Mouse (Mus musculus): Measurements from ENCODE around the gene Fbp2.

Fbp2 gene

GRCm38 (mm10) chr13:62857941-62858915 is at the start of gene Fbp2:
Gene Fbp2, minus strand, starts transcription at chr13:62858422.
- peak; percentile 81 to 83 for DNase-seq

GRCm38 (mm10) chr13:62907527-62908162 is 49.4 kb upstream of the Fbp2 start:
- DNase-seq = peak in 1 of 2 experiments; percentile 13

GRCm38 (mm10) chr13:62901139-62901538 is 42.9 kb upstream of the Fbp2 start:
- no peak for DNase-seq

- DNase-seq = no peak
Observed at GRCm38 (mm10) chr13:62897927-62898646, 39.9 kb upstream of the Fbp2 start.

GRCm38 (mm10) chr13:62893044-62893842 is 35.0 kb upstream of the Fbp2 start:
- peak; percentile 82 for DNase-seq

- DNase-seq = no peak
Observed at GRCm38 (mm10) chr13:62889311-62889710, 31.1 kb upstream of the Fbp2 start.

GRCm38 (mm10) chr13:62887712-62888441 is 29.7 kb upstream of the Fbp2 start, which contains the start of gene Fbp1:
Gene Fbp1, minus strand, starts transcription at chr13:62888282.
- peak; percentile 86 to 90 for DNase-seq

- no peak for DNase-seq
Observed at GRCm38 (mm10) chr13:62884536-62884935, 26.3 kb upstream of the Fbp2 start.

GRCm38 (mm10) chr13:62883925-62884324 is 25.7 kb upstream of the Fbp2 start:
- no peak for DNase-seq

- DNase-seq = peak; percentile 84 to 88
Observed at GRCm38 (mm10) chr13:62883436-62883835, 25.2 kb upstream of the Fbp2 start.

GRCm38 (mm10) chr13:62882856-62883255 is 24.6 kb upstream of the Fbp2 start:
- DNase-seq = no peak

- DNase-seq = no peak
Observed at GRCm38 (mm10) chr13:62881336-62881735, 23.1 kb upstream of the Fbp2 start.

GRCm38 (mm10) chr13:62879831-62880615 is 21.8 kb upstream of the Fbp2 start:
- DNase-seq = peak in 1 of 2 experiments; percentile 38

- no peak for DNase-seq
Observed at GRCm38 (mm10) chr13:62879411-62879810, 21.2 kb upstream of the Fbp2 start.

- no peak for DNase-seq
Observed at GRCm38 (mm10) chr13:62877247-62877646, 19.0 kb upstream of the Fbp2 start.

GRCm38 (mm10) chr13:62876111-62876510 is 17.9 kb upstream of the Fbp2 start:
- no peak for DNase-seq

- DNase-seq = no peak
Observed at GRCm38 (mm10) chr13:62872252-62872651, 14.0 kb upstream of the Fbp2 start.

- peak in 1 of 2 experiments; percentile 65 for DNase-seq
Observed at GRCm38 (mm10) chr13:62870605-62871004, 12.4 kb upstream of the Fbp2 start.

- no peak for DNase-seq
Observed at GRCm38 (mm10) chr13:62866817-62867216, 8.6 kb upstream of the Fbp2 start.

GRCm38 (mm10) chr13:62865651-62866315 is 7.6 kb upstream of the Fbp2 start:
- no peak for DNase-seq

Data from kidney, adult 8-10 months (tissue).